Mouse (Mus musculus): ENCODE data around the gene Slc11a1. TPM values are rescaled to one million over a fixed set of nuclear protein-coding genes. Genes with fewer than 3 reads are reported as not detected.
"Not testable (repeated sequence)": the region's sequence is repeated elsewhere in the genome, so short reads cannot be mapped to it uniquely, and the experiment has no call there.

The Slc11a1 gene
- polyA plus RNA-seq, 1 experiment from 2014 or later, result 2.1 TPM

- Histone ChIP-seq H3K27ac (replicated peaks) (peak overlapping the region; percentile 99), H3K9me3 (no peaks in the 10 kb centered on the region), H3K4me3 (peak overlapping the region; percentile 78), H3K27me3 (replicated peaks; ENCODE audit: low read depth, poor library complexity, severe bottlenecking) (peaks cover 16% of the 10 kb centered on the region), H3K36me3 (replicated peaks) (peaks cover 30% of the 10 kb centered on the region), H3K4me1 (peaks cover 63% of the 10 kb centered on the region)
- WGBS, result under 1% methylated on average over 63 of the region's 63 CpGs
- peak; percentile 80 for DNase-seq (ENCODE audit: low spot score)
Observed at GRCm38 (mm10) chr1:74391844-74392441, 16.9 kb downstream of the Slc11a1 start.

DNA sequence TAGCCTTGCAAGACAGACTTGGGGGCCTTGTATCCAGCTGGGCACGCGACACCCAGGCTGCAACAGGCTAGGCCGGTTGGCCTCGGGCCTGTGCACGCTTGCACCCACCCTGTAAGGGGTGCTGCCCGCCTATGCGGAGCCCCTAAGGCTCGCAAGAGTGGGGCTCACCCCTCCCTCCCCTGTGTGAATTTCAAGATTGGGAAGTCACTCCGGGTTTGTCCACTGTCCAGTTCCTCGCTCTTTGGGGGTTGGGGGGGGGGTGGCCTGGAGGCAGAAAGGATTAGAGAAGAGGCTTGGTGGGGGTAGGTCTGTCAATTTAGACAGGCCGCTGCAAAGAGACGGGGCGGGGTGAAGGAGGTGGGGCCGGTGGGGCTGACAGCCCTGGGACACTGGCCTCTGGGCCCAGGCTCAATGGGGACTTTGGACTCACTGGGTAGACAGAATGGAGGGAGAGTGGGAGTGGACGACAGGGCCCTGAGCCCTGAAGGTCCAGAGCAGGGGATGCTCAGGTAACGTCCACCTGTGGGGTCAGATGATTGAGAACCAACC is 17.5 kb downstream of the Slc11a1 start:
- Histone ChIP-seq H3K4me3 (peak overlapping the region; percentile 78), H3K9me3 (no peaks in the 10 kb centered on the region), H3K36me3 (replicated peaks) (peaks cover 30% of the 10 kb centered on the region), H3K27ac (replicated peaks) (peak overlapping the region; percentile 99), H3K27me3 (replicated peaks; ENCODE audit: low read depth, poor library complexity, severe bottlenecking) (peaks cover 16% of the 10 kb centered on the region), H3K4me1 (peaks cover 63% of the 10 kb centered on the region)
- 1% methylated on average over 16 of the region's 16 CpGs for WGBS
- DNase-seq (ENCODE audit: low spot score), result no peak

DNA sequence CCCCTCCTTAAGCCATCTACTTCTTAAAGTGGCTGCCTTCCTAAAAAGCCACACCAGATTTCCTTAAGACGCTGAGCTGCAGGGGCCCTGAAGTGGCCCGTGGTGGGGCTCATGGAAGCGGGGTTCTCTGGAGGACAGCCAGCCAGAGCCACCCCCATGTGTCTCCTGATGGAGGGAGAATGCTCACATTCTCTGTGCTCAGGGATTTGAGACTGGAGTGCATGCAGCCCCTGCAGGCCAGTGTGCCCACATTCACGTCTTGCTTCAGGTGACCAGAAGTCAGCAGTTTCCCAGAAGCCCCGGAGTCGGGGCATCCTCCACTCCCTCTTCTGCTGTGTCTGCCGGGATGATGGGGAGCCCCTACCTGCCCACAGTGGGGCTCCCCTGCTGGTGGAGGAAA is 18.0 kb downstream of the Slc11a1 start:
- H3K36me3 ChIP-seq (replicated peaks), result peaks cover 30% of the 10 kb centered on the region
- peaks cover 63% of the 10 kb centered on the region for H3K4me1 ChIP-seq
- 47% methylated on average over 7 of the region's 7 CpGs for WGBS
- H3K9me3 ChIP-seq, result no peaks in the 10 kb centered on the region
- DNase-seq (ENCODE audit: low spot score), result no peak
- H3K4me3 ChIP-seq, result peak overlapping the region; percentile 78
- peak overlapping the region; percentile 99 for H3K27ac ChIP-seq (replicated peaks)
- peaks cover 16% of the 10 kb centered on the region for H3K27me3 ChIP-seq (replicated peaks; ENCODE audit: low read depth, poor library complexity, severe bottlenecking)

- Histone ChIP-seq H3K36me3 (replicated peaks) (peaks cover 30% of the 10 kb centered on the region), H3K4me1 (peaks cover 66% of the 10 kb centered on the region), H3K27me3 (replicated peaks; ENCODE audit: low read depth, poor library complexity, severe bottlenecking) (peaks cover 13% of the 10 kb centered on the region), H3K9me3 (no peaks in the 10 kb centered on the region), H3K4me3 (peak overlapping the region; percentile 78), H3K27ac (replicated peaks) (peak overlapping the region; percentile 99; the same call in 1 of the 2 replicates)
- no peak for DNase-seq (ENCODE audit: low spot score)
- 92% methylated on average over 9 of the region's 9 CpGs for WGBS
Observed at GRCm38 (mm10) chr1:74393697-74394096, 18.7 kb downstream of the Slc11a1 start.

DNA sequence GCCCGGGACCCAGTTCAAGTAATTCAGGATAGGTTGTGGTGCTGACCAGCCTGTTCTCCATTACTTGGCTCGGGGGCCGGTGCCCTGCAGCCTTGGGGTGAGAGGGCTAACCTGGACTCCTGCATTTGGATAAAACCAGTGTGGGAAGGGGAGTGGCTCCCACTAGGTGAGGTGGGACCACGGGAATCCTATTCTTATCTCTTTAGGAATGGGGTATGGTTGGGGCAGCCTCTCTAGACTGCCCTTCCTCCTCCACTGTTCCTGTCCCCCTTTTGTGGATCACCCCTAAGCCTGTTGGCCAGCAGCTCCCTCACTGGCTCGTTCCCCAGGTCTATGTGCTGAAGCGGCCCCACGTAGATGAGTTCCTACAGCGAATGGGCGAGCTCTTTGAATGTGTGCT is 19.3 kb downstream of the Slc11a1 start:
- H3K36me3 ChIP-seq (replicated peaks), result peaks cover 30% of the 10 kb centered on the region
- H3K4me3 ChIP-seq, result no peak overlapping the region
- 94% methylated on average over 9 of the region's 9 CpGs for WGBS
- H3K27me3 ChIP-seq (replicated peaks; ENCODE audit: low read depth, poor library complexity, severe bottlenecking), result peaks cover 7% of the 10 kb centered on the region
- no peaks in the 10 kb centered on the region for H3K9me3 ChIP-seq
- H3K4me1 ChIP-seq, result peaks cover 64% of the 10 kb centered on the region
- DNase-seq (ENCODE audit: low spot score), result no peak
- no peak overlapping the region for H3K27ac ChIP-seq (replicated peaks)

- H3K27ac ChIP-seq (replicated peaks), result no peak overlapping the region
- peaks cover 58% of the 10 kb centered on the region for H3K4me1 ChIP-seq
- DNase-seq (ENCODE audit: low spot score), result no peak
- H3K27me3 ChIP-seq (replicated peaks; ENCODE audit: low read depth, poor library complexity, severe bottlenecking), result 0 out of 2 replicates have a peak, but pooled peaks cover 2% of the 10 kb centered on the region
- H3K9me3 ChIP-seq, result no peaks in the 10 kb centered on the region
- no peak overlapping the region for H3K4me3 ChIP-seq
- H3K36me3 ChIP-seq (replicated peaks), result peaks cover 30% of the 10 kb centered on the region
- WGBS, result 93% methylated on average over 15 of the region's 15 CpGs
Observed at GRCm38 (mm10) chr1:74394858-74395257, 19.9 kb downstream of the Slc11a1 start.

DNA sequence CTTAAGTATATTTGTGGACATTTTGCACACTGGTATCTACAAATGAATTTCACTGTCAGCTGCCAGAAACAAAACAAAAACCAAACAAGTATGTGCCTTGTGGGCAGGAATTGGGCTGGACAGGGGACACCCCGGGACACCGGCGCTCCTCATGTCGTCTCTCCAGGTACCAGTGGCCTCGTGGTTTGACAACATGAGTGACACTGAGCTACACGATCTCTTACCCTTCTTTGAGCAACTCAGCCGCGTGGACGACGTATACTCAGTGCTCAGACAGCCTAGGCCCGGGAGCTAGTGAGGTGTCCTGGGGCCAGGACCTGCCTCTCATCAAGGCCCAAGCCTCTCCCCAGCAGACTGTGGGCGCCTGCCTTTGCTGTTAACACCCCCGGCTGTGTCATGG is 20.3 kb downstream of the Slc11a1 start:
- Histone ChIP-seq H3K9me3 (no peaks in the 10 kb centered on the region), H3K4me1 (peaks cover 54% of the 10 kb centered on the region), H3K27me3 (replicated peaks; ENCODE audit: low read depth, poor library complexity, severe bottlenecking) (no peaks in the 10 kb centered on the region), H3K4me3 (no peak overlapping the region), H3K36me3 (replicated peaks) (peaks cover 30% of the 10 kb centered on the region), H3K27ac (replicated peaks) (no peak overlapping the region)
- 89% methylated on average over 13 of the region's 13 CpGs for WGBS
- DNase-seq (ENCODE audit: low spot score), result no peak

- WGBS, result 6% methylated on average over 12 of the region's 12 CpGs
- Histone ChIP-seq H3K4me1 (peaks cover 43% of the 10 kb centered on the region), H3K4me3 (peak overlapping the region; percentile 63), H3K36me3 (replicated peaks) (peaks cover 30% of the 10 kb centered on the region), H3K27ac (replicated peaks) (peak overlapping the region; percentile 89)
- H3K27me3 ChIP-seq (replicated peaks; ENCODE audit: low read depth, poor library complexity, severe bottlenecking); H3K9me3 ChIP-seq; DNase-seq (ENCODE audit: low spot score): not testable (repeated sequence)
Observed at GRCm38 (mm10) chr1:74396456-74397222, 21.6 kb downstream of the Slc11a1 start.

- DNase-seq (ENCODE audit: low spot score), result peak; percentile 99
- under 1% methylated on average over 41 of the region's 41 CpGs for WGBS
Observed at GRCm38 (mm10) chr1:74397268-74397918, 22.4 kb downstream of the Slc11a1 start.

DNA sequence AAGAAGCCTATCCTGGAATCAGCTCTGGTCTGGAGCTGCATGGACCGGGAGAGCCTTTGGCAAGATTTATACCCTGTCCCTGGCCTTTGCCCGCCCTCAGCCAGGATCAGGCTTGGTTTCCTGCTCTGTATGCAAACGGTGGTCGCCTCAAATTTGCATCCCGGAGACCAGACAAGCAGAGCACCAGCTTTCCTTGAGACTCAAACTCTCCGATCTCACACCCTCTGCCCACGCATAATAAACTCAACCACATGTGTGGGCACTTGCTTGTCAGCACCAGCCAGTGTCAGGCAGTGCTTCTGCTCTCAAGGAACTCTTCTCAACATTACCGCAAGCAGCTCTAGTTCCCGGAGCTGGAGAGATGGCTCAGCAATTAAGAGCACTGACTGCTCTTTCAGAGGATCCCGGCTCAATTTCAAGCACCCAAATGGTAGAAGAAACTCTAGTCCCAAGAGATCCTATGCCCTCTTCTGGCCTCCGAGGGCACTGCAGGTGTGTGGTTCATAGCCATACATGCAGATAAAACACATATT is 23.0 kb downstream of the Slc11a1 start:
- peaks cover 35% of the 10 kb centered on the region for H3K4me1 ChIP-seq
- no peaks in the 10 kb centered on the region for H3K9me3 ChIP-seq
- WGBS, result 4% methylated on average over 11 of the region's 11 CpGs
- no peaks in the 10 kb centered on the region for H3K27me3 ChIP-seq (replicated peaks; ENCODE audit: low read depth, poor library complexity, severe bottlenecking)
- peak overlapping the region; percentile 63 for H3K4me3 ChIP-seq
- DNase-seq (ENCODE audit: low spot score), result peak; percentile 76
- peaks cover 29% of the 10 kb centered on the region for H3K36me3 ChIP-seq (replicated peaks)
- H3K27ac ChIP-seq (replicated peaks), result peak overlapping the region; percentile 89

More at GRCm38 (mm10) chr1:74397268-74397918, 22.4 kb downstream of the Slc11a1 start:
- Histone ChIP-seq H3K9me3 (no peaks in the 10 kb centered on the region), H3K4me3 (peak overlapping the region; percentile 63), H3K4me1 (peaks cover 41% of the 10 kb centered on the region), H3K27ac (replicated peaks) (peak overlapping the region; percentile 89), H3K27me3 (replicated peaks; ENCODE audit: low read depth, poor library complexity, severe bottlenecking) (no peaks in the 10 kb centered on the region), H3K36me3 (replicated peaks) (peaks cover 30% of the 10 kb centered on the region)

DNA sequence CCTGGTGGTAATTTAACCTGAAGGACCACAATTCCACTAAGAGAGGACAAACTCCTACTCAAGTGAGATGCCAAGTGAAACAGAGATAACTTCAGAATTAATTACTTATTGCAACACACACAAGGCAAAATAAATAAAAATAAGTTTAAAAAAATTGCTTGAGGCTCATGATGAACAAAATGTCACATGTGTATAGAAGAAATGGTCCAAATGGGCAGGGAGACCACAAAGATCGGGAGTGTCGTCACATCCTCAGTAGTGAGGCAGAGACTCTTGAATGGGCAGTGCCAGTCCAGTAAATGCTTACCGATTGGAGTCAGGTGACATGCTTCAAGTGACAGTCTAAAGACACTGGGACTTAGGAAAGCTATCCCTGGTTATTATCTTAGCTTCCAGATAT is 25.5 kb downstream of the Slc11a1 start:
- 0 out of 2 replicates have a peak, but pooled peaks cover 4% of the 10 kb centered on the region for H3K36me3 ChIP-seq (replicated peaks)
- WGBS, result 77% methylated on average over 3 of the region's 3 CpGs

GRCm38 (mm10) chr1:74401015-74401702 is 26.2 kb downstream of the Slc11a1 start:
- WGBS, result 53% methylated on average over 16 of the region's 16 CpGs
- Histone ChIP-seq H3K4me1 (peaks cover 23% of the 10 kb centered on the region), H3K4me3 (no peak overlapping the region), H3K27me3 (replicated peaks; ENCODE audit: low read depth, poor library complexity, severe bottlenecking) (no peaks in the 10 kb centered on the region), H3K36me3 (replicated peaks) (no peaks in the 10 kb centered on the region), H3K27ac (replicated peaks) (no peak overlapping the region), H3K9me3 (no peaks in the 10 kb centered on the region)
- DNase-seq (ENCODE audit: low spot score), result no peak

More for the DNA sequence above, 25.5 kb downstream of the Slc11a1 start:
- H3K27me3 ChIP-seq (replicated peaks; ENCODE audit: low read depth, poor library complexity, severe bottlenecking), result no peaks in the 10 kb centered on the region
- no peak overlapping the region for H3K4me3 ChIP-seq
- no peaks in the 10 kb centered on the region for H3K9me3 ChIP-seq
- H3K4me1 ChIP-seq, result peaks cover 23% of the 10 kb centered on the region
- no peak overlapping the region for H3K27ac ChIP-seq (replicated peaks)
- DNase-seq (ENCODE audit: low spot score), result no peak
